Mouse (Mus musculus) kidney, embryonic 16.5 days (tissue): Measurements from ENCODE around the gene Ttc3. TPM values are rescaled to one million over a fixed set of nuclear protein-coding genes. Genes with fewer than 3 reads are reported as not detected.
A peak's percentile ranks its signal among the peaks of the same experiment; 100 is the strongest.

ENCODE experiments used
- ATAC-seq: fragments of 200-750 bp; cut with Nextera tagmentation; 2 replicates; pipeline ENCODE4 v1.8.0; 2017; ENCODE audit warnings: moderate TSS enrichment; ENCODE audit not compliant: low FRiP score, low TSS enrichment
- H3K27ac ChIP-seq: fragments of 300-500 bp; sonication (generic); 2 replicates; pipeline ENCODE4 v1.5.1; 2014; ENCODE audit warnings: low read length
- H3K27me3 ChIP-seq: fragments of 300-500 bp; sonication (generic); 2 replicates; pipeline ENCODE4 v1.6.1; 2014; ENCODE audit warnings: low read length, control low read depth, mixed read lengths; ENCODE audit not compliant: insufficient read depth
- H3K36me3 ChIP-seq: fragments of 300-500 bp; sonication (generic); 2 replicates; pipeline ENCODE4 v1.6.1; 2014; ENCODE audit warnings: low read length, control low read depth, mixed read lengths; ENCODE audit not compliant: insufficient read depth
- H3K4me1 ChIP-seq: fragments of 300-500 bp; sonication (generic); 2 replicates; pipeline ENCODE4 v1.6.1; 2014; ENCODE audit warnings: low read length, control low read depth, mixed read lengths; ENCODE audit not compliant: insufficient read depth
- H3K4me2 ChIP-seq: fragments of 300-500 bp; sonication (generic); replicated peaks from 2 replicates; pipeline ENCODE4 v1.6.1; 2014; ENCODE audit warnings: low read depth, low read length
- H3K4me3 ChIP-seq: fragments of 300-500 bp; sonication (generic); 2 replicates; pipeline ENCODE4 v1.5.1; 2014; ENCODE audit warnings: mild to moderate bottlenecking, low read length
- H3K9ac ChIP-seq: fragments of 300-500 bp; sonication (generic); replicated peaks from 2 replicates; pipeline ENCODE4 v1.6.1; 2014; ENCODE audit warnings: low read length
- H3K9me3 ChIP-seq: fragments of 300-500 bp; sonication (generic); 2 replicates; pipeline ENCODE4 v1.6.1; 2016; ENCODE audit warnings: low read length, control low read depth
- WGBS: fragments of 180-500 bp; shearing (Covaris S2); extraction: QIAGEN DNeasy Blood & Tissue Kit; methylation state at CpG from one replicate; pipeline ENCODE4 v1.1.7; 2014; 5-methylcytosine and 5-hydroxymethylcytosine counted together
- polyA plus RNA-seq: library from polyadenylated mRNA; unstranded; fragments of >200 nt; fragmentation: Nextera tagmentation; extraction: Ambion mirVana; gene quantifications from 2 replicates; pipeline ENCODE4 v1.2.1, GENCODE M21; 2015

The Ttc3 gene
- polyA plus RNA-seq, 1 experiment from 2014 or later = 201 TPM

DNA sequence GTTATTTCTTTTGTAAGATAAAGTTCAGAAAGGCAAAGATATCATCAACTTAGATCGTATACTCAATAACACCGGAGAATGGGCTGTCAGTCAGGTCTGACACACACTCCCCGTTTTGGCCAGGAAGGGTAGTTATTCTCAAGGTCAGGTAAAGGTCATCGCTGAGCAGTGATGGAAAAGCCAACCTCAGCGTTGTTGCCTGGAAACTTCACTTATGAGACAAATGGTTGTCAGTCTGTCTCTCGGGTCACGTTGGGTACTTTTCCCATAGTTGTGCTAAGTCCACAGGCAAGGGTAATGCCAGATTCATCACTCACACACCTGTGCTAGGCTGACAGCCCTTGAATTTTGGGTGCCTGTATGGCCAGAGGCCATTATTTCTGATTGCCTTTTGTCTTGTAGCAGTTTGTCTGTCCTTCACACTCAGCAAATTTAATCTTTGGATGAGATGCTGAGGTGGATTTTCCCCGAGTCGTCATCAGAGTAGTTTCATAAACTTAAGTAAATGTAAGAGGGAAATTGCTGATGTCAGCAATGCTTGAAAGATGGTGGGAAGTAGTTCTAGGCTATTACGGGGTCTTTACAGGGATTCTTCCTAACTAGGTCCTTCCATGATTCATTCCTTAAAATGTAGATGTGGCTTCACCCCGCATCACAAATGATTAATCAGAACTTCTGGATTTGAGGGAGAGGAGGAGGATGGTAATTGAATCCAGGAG is 13.5 kb upstream of the Ttc3 start:
- Histone ChIP-seq H3K4me3 (no peak overlapping the region), H3K4me1 (no peaks in the 10 kb centered on the region), H3K9me3 (no peaks in the 10 kb centered on the region), H3K36me3 (no peaks in the 10 kb centered on the region), H3K27ac (no peak overlapping the region), H3K27me3 (no peaks in the 10 kb centered on the region), H3K9ac (no peak overlapping the region), H3K4me2 (no peak overlapping the region)
- WGBS = 64% methylated on average over 11 of the region's 11 CpGs
- no peak for ATAC-seq

- Histone ChIP-seq H3K9me3 (no peaks in the 10 kb centered on the region), H3K4me2 (no peak overlapping the region), H3K4me1 (0 out of 2 replicates have a peak, but pooled peaks cover 4% of the 10 kb centered on the region), H3K27ac (no peak overlapping the region), H3K4me3 (no peak overlapping the region), H3K27me3 (no peaks in the 10 kb centered on the region), H3K36me3 (no peaks in the 10 kb centered on the region), H3K9ac (no peak overlapping the region)
- ATAC-seq = no peak
- WGBS = 84% methylated on average over 3 of the region's 3 CpGs
These were observed 12.3 kb upstream of the Ttc3 start for GRCm38 (mm10) chr16:94358091-94358490.

- H3K4me3 ChIP-seq = no peak overlapping the region
- H3K36me3 ChIP-seq = peaks cover 4% of the 10 kb centered on the region; the same call in 1 of the 2 replicates
- WGBS = 86% methylated on average over 13 of the region's 13 CpGs
- no peak overlapping the region for H3K9ac ChIP-seq
- H3K4me1 ChIP-seq = 0 out of 2 replicates have a peak, but pooled peaks cover 4% of the 10 kb centered on the region
- ATAC-seq = no peak
- no peaks in the 10 kb centered on the region for H3K9me3 ChIP-seq
- H3K27me3 ChIP-seq = no peaks in the 10 kb centered on the region
- no peak overlapping the region for H3K4me2 ChIP-seq
- H3K27ac ChIP-seq = no peak overlapping the region
These were observed 9.7 kb upstream of the Ttc3 start for GRCm38 (mm10) chr16:94360578-94361350.

- Histone ChIP-seq H3K4me1 (0 out of 2 replicates have a peak, but pooled peaks cover 7% of the 10 kb centered on the region), H3K9ac (no peak overlapping the region), H3K9me3 (no peaks in the 10 kb centered on the region), H3K4me3 (no peak overlapping the region), H3K27ac (no peak overlapping the region), H3K4me2 (no peak overlapping the region), H3K36me3 (peaks cover 4% of the 10 kb centered on the region; the same call in 1 of the 2 replicates), H3K27me3 (no peaks in the 10 kb centered on the region)
- 42% methylated on average over 10 of the region's 10 CpGs for WGBS
- peak; percentile 63; the same call in 1 of the 2 replicates for ATAC-seq
These were observed 8.1 kb upstream of the Ttc3 start for GRCm38 (mm10) chr16:94362174-94362873.

DNA sequence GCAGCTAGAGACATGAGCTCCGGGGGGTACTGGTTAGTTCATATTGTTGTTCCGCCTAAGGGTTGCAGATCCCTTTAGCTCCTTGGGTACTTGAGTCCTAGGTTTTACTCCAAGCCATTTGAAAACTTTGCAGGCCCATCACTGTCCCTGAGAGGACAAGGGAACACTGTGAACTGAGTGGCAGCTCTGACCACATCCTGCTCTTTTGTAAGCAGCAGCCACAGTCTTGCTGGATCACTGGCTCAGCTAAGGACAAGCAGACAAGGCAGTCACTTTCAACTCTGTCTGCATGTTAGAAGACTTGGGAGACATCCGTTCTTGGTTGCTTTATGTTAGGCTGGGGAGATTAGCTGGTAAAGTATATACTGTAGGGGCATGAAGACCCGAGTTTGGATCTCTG is 6.6 kb upstream of the Ttc3 start:
- Histone ChIP-seq H3K4me3 (no peak overlapping the region), H3K36me3 (peaks cover 4% of the 10 kb centered on the region; the same call in 1 of the 2 replicates), H3K27me3 (no peaks in the 10 kb centered on the region), H3K9me3 (no peaks in the 10 kb centered on the region), H3K27ac (no peak overlapping the region), H3K4me1 (0 out of 2 replicates have a peak, but pooled peaks cover 9% of the 10 kb centered on the region), H3K4me2 (no peak overlapping the region), H3K9ac (no peak overlapping the region)
- 93% methylated on average over 4 of the region's 4 CpGs for WGBS
- ATAC-seq = no peak

DNA sequence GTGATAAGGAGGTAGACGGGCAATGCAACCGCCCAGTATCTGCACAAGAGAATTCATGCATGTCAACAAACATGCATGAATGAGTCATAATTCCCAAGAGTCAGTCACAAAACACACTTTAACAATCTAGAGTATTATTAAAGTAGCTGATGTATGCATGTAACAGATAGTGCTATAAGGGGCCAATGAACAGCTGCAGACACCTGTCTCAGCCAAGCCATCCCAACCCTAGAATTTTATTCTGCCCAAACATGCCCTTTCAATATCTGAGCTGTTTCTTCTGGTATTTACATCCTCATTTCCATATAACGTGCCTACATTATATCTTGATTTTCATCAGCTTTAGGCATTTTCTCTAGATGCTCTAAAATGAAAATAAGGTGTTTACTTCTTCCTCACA is 5.0 kb upstream of the Ttc3 start:
- peaks cover 4% of the 10 kb centered on the region; the same call in 1 of the 2 replicates for H3K36me3 ChIP-seq
- WGBS = 80% methylated on average over 3 of the region's 3 CpGs
- H3K9me3 ChIP-seq = no peaks in the 10 kb centered on the region
- H3K9ac ChIP-seq = no peak overlapping the region
- H3K27ac ChIP-seq = no peak overlapping the region
- no peak overlapping the region for H3K4me3 ChIP-seq
- H3K4me2 ChIP-seq = no peak overlapping the region
- no peak for ATAC-seq
- H3K4me1 ChIP-seq = peaks cover 18% of the 10 kb centered on the region
- H3K27me3 ChIP-seq = no peaks in the 10 kb centered on the region

- no peaks in the 10 kb centered on the region for H3K27me3 ChIP-seq
- peak overlapping the region; percentile 92 for H3K4me3 ChIP-seq
- ATAC-seq = no peak
- H3K9me3 ChIP-seq = no peaks in the 10 kb centered on the region
- peak overlapping the region; percentile 99 for H3K27ac ChIP-seq
- peak overlapping the region; percentile 95 for H3K9ac ChIP-seq
- peaks cover 25% of the 10 kb centered on the region for H3K4me1 ChIP-seq
- 6% methylated on average over 6 of the region's 6 CpGs for WGBS
- peaks cover 2% of the 10 kb centered on the region; the same call in 1 of the 2 replicates for H3K36me3 ChIP-seq
- H3K4me2 ChIP-seq = peak overlapping the region; percentile 63
These were observed 734 bp upstream of the Ttc3 start for GRCm38 (mm10) chr16:94369596-94370172.

DNA sequence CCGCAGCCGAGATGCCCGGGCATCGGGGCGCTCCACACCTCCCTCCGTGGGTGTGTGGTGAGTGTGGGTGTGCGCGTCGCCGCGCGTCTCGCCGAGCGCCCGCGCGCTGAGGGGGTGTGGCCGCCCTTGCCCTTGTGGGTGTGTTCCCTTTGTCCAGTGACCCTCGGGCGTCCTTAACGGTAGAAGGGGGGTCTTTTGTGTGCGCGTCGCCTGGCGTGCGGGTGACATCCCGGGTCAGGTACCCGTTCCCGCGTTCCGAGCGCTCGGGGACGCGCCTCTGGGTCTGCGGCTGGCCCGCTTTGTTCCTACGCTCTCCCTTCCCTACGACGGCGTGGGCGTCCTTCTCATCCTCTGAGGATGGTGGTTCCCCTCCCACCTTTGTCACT is 490 bp downstream of the Ttc3 start:
- peak overlapping the region; percentile 95 for H3K9ac ChIP-seq
- H3K4me1 ChIP-seq = peaks cover 28% of the 10 kb centered on the region
- peak overlapping the region; percentile 99 for H3K27ac ChIP-seq
- H3K4me3 ChIP-seq = peak overlapping the region; percentile 92
- no peaks in the 10 kb centered on the region for H3K36me3 ChIP-seq
- H3K9me3 ChIP-seq = no peaks in the 10 kb centered on the region
- H3K4me2 ChIP-seq = peak overlapping the region; percentile 63
- no peaks in the 10 kb centered on the region for H3K27me3 ChIP-seq
- ATAC-seq = peak; percentile 84
- WGBS = under 1% methylated on average over 43 of the region's 43 CpGs

DNA sequence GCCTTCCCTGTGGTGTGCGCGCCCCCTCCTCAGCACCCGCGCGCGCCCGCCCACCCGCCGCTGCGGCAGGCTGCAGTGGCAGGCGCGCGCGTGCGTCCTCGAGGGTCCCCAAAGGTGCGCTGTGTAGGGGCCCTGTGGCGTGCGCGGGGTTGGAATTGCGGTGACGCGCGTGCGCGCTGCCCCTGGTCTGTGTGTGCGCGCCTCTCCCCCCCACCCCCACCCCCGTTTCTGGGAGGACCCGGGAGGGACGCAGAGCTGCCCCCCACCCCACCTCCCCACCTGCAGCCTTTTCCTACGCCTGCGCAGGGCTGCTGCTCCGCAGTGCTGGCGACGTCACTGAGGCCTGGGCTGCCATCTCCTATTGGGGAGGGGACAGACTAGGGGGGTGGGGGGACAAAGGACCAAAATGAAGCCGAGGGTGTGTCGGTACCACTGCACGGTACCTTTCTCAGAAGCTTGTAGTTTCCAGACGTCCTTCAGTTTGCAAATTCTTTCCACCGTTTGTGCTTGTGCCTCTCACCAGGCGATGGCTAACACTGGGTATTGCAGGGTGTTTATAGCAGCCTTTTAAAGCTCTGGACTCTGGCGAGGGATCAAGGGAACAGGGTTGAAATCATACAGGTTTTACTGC is 998 bp downstream of the Ttc3 start, which contains the start of gene Pigp:
Pigp (minus strand) TSS at position 542 of the 631 bp plus-strand sequence.
- under 1% methylated on average over 40 of the region's 43 CpGs for WGBS
- Histone ChIP-seq H3K27ac (peak within 1 kb of the TSS; percentile 99), H3K9ac (peak within 1 kb of the TSS; percentile 95), H3K4me2 (peak within 1 kb of the TSS; percentile 63), H3K27me3 (no peaks in the 10 kb centered on the region), H3K4me1 (peaks cover 28% of the 10 kb centered on the region), H3K4me3 (peak within 1 kb of the TSS; percentile 92), H3K9me3 (no peaks in the 10 kb centered on the region), H3K36me3 (no peaks in the 10 kb centered on the region)
- peak; percentile 85 for ATAC-seq
